Mouse (Mus musculus) cerebellum, postnatal 14 days (tissue): ENCODE results near the gene Irak3.
"Not testable (repeated sequence)": the region's sequence is repeated elsewhere in the genome, so short reads cannot be mapped to it uniquely, and the experiment has no call there.

ENCODE experiments used
- DNase-seq, 2 experiments: peaks; one replicate each; pipeline ENCODE4 v3.0.0; 2021; ENCODE audit warnings: mixed read lengths in 2 of 2

Gene Irak3

DNA sequence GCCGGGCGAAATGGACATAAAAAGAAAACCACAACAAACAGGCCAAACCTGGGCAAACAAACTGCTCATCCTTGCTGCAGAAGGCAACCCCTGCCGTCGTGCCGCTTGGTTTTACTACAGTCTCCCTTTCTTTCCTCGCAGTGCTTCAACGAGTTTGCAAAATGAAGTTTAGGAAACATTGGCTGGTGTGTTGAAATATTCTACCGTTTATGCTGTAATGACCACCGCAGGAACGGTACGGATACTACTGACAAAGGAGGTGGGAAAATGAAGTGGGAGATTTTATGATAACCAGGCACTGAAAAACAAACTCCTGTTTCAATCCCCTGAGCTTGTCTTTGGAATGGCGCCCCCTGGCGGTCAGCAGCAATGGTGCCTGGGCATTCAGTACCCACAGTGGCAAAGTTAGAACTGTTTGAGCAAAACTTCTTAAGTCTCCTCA, at the start of gene Irak3:
Irak3 (minus strand) TSS at position 170 of the 442 bp plus-strand sequence.
- DNase-seq: peak; percentile 84 to 91

- DNase-seq: peak in 1 of 2 experiments; percentile 37
Observed at GRCm38 (mm10) chr10:120250911-120251683, 49.2 kb upstream of the Irak3 start.

GRCm38 (mm10) chr10:120246994-120247750, 45.2 kb upstream of the Irak3 start:
- DNase-seq: peak; percentile 41 to 63

- no peak for DNase-seq
Observed at GRCm38 (mm10) chr10:120245681-120246080, 43.8 kb upstream of the Irak3 start.

DNA sequence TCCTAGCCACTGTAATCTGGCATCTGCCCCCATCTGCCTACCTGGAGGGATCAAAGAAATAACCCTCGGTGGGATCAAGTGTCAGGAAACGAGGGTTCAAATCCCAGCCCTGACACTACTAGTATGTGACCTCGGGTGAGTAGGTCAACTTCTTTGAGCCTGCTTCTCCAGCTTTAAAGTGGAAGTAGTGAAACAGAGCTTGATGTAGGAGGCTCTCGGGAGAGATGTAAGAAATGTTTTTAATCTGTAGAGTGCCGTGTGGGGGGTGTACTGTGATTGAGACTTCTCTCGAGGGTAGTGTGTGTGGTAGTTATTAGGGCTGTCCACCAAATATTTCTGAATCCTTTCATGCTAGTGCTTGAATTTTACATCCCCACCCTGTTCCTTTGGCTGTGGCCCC, 40.5 kb upstream of the Irak3 start:
- no peak for DNase-seq

DNA sequence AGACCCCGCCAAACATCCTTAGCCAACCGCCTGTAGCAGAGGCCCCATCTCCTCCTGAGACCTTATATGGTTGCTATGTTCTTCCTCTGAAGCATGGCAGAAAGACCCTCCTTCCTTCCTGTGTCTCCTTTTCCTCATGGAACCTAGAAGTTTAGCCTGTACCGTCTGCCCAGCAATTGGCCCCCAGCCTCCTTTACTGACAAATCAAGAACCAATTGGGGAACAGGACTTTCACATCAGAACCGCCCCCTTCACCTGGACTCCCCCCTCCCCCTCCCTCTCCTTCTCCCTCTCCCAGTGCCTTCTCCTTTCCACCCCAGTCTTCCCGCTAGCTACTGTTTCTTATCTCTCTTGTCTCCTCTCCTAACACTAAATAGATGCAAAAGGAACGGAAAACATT, 37.5 kb upstream of the Irak3 start:
- DNase-seq: no peak

DNA sequence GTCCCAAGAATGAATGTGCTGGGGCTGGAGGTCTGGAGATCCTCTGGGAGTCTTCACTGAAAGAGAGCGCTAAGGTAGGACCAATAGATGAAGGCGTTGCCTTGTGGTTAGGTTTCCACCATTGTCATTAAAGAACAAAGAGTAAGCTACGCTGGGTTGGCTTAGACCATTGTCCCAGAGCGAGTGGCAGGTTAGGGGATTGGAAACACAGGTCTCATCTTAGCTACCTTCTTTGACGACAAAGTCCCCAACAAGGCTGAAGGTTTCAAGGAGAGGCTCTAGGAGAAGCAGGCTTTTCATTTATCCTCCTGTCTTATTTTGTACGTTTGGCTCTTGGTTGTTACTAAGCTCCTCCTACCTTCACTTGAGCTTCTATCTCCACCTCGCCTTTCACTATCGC, 36.3 kb upstream of the Irak3 start:
- no peak for DNase-seq

DNA sequence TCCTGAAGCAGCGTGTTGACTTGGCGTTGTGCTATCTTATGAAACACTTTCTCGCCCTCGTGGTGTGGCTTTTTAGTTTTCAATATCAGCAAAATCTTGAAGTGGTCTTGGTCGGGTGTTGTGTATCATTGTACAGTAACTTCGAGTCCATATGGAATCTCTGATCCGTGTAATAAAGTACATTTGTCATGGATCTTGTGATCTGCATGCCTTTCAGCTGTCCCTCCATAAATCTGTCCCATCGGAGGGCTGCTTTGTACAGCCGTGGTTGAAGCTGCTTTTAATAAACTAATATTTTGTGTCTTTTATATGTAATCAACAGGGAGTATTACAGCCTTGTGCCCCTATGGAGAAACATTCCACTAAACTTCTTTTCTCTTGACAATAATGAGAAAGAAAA, 34.9 kb upstream of the Irak3 start:
- no peak for DNase-seq

- peak; percentile 72 to 81 for DNase-seq
Observed at GRCm38 (mm10) chr10:120233655-120234367, 31.9 kb upstream of the Irak3 start.

GRCm38 (mm10) chr10:120231718-120232117, 29.8 kb upstream of the Irak3 start:
- DNase-seq: peak; percentile 63 to 82

GRCm38 (mm10) chr10:120226871-120227661, 25.1 kb upstream of the Irak3 start, which contains the start of gene Llph:
Llph (plus strand) TSS chr10:120227070.
- DNase-seq: peak; percentile 87

- DNase-seq: no peak
Observed at GRCm38 (mm10) chr10:120220776-120221175, 18.8 kb upstream of the Irak3 start.

DNA sequence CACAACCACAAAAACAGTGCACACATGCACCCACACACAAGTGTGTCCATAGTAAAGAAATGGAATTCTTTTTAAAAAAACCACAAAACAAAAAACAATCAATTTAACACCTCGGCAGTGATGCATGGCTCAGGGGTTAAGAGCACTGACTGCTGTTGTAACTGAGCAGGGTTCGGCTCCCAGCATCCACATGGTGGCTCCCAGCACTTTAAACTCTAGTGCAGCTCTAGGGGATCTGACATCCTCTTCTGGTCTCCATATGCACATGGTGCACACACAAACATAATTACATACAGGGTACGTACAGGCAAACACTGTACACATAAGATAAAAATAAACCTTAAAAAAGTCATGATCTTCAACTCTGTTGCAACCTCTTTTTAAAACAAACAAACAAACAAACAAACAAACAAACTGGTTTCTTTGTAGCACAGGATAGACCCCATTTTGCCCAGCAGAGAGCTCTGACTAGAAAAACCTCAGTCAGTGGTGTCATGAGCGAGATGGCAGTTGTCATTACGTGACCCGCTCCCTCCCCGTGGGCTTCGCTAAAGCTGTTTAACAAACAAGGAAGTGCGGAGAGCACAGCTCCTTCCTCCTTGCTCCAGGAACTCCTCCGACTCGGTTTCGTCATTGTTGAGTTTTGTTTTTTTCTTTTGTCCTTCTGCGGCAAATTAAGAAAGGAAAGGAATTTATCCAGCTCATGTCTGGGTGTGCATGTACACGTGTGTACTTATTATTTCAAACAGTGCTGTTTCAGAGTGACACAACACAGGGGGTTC, 17.8 kb upstream of the Irak3 start:
- no peak for DNase-seq

GRCm38 (mm10) chr10:120218996-120219395, 17.1 kb upstream of the Irak3 start:
- DNase-seq: no peak

DNA sequence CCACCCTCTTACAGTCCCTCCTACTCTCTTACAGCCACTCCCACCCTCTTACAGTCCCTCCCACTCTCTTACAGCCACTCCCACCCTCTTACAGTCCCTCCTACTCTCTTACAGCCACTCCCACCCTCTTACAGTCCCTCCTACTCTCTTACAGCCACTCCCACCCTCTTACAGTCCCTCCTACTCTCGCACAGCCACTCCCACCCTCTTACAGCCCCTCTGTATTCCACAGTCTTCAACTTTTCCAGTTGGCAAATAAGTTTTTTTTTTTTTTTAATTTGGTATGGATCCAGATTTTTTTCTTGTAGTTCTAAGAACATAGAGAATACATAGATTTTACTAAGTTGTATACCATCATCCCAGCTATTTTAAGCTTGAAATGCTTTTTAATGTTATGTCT, 15.2 kb upstream of the Irak3 start:
- not testable (repeated sequence) for DNase-seq

DNA sequence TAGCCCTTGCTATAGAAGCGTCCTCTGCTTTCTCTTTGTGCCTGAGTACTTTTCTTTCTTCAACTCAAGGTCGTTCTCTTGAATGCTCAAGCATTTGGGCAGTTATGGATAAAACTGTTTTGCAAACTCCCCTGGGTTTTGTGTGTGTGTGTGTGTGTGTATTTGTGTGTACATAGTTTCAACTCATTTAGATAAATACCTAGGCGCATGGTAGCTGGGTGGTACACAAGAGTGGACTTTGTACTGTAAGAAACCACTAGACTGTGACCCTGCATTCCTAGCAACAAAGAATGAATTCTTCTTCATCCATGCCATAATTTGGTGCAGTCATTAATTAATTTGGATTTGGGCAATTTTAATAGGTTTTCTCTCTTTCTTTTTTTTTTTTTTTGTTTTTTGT, 8.2 kb upstream of the Irak3 start:
- no peak for DNase-seq

GRCm38 (mm10) chr10:120209539-120209925, 7.6 kb upstream of the Irak3 start:
- no peak for DNase-seq

DNA sequence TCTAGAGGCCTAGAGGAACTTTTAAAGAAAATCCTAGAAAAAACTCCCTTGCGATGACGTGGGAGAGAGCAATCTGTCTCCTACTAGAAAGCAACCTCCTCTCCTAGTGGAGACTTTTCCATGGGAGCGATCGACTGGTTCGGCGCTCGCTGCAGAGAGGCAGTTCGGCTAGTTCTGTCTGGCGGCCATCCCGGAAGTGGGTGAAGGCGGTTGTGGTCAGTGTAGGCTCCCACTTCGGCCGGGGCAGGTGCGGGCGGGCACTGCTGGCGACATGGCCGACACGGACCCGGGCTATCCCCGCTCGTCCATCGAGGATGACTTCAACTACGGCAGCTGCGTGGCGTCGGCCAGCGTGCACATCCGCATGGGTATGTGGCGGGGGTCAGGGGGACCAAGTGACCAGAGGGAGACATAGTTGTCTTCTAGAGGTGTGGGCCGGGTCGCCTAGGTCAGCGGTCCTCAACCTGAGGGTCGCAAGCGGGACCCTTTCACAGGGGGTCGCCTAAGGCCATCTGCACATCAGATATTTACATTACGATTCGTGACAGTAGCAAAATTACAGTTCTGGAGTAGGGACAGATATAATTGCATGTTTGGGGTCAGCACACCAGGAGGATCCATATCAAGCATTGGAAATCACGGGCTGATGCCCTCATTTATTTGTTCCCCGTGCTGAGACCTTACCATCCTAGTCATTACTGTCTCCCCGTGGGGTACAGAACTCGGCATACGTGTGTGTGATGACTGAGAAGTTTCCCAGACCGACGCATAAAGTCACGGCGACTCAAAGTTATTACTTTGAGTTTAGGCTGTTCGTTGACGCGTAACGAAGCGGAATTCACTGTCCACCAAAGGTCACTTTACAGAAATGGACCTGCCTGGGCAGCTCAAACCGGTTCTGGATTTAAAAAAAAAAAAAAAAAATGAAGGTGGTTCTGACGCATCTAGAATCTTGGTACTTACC, 6.9 kb upstream of the Irak3 start:
- peak; percentile 92 to 97 for DNase-seq

DNA sequence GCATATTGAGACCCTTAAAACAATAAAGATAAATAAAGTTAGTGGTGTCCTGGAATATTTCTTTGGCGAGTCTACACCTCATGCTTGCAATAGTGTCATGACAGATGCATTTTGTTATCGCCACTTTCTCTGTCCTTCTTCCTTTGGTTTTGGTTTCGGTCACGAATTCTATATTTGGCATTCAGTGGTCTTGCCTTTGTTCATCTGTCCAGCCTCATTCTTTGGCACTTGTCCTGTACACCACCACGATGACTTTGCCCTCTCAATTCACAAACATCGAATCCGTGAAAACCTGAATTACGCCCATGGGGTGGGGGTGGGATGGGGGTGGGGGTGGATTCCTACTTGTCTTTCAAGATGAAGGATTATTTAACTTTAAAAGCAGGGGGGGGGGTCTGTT, 6.1 kb upstream of the Irak3 start:
- no peak for DNase-seq

- DNase-seq: no peak
Observed at GRCm38 (mm10) chr10:120204591-120205210, 2.8 kb upstream of the Irak3 start.
